Mouse (Mus musculus) bone marrow, adult 2 months (tissue): ENCODE measurements around the gene Lsm4. TPM values are rescaled to one million over a fixed set of nuclear protein-coding genes. Genes with fewer than 3 reads are reported as not detected.
A peak's percentile ranks its signal among the peaks of the same experiment; 100 is the strongest.

ENCODE experiments used
- H3K27ac ChIP-seq: fragments of 200-500 bp; 2 replicates; pipeline ENCODE4 v1.5.1; 2012; ENCODE audit warnings: low read depth, mild to moderate bottlenecking, control low read depth, inconsistent platforms, low read length; ENCODE audit not compliant: control insufficient read depth, poor library complexity, insufficient read depth
- H3K4me1 ChIP-seq: fragments of 200-500 bp; 2 replicates; pipeline ENCODE4 v1.6.1; 2011; ENCODE audit warnings: low read length; ENCODE audit not compliant: control insufficient read depth, insufficient read depth
- H3K4me3 ChIP-seq: fragments of 200-500 bp; replicated peaks from 2 replicates; pipeline ENCODE3; 2011; ENCODE audit warnings: mild to moderate bottlenecking, low read depth, low read length, control low read depth; ENCODE audit not compliant: control insufficient read depth
- CTCF ChIP-seq: fragments of 200-500 bp; IDR thresholded peaks from 2 replicates; pipeline ENCODE4 v1.5.1; 2011; ENCODE audit warnings: low read length, control low read depth; ENCODE audit not compliant: control insufficient read depth, insufficient read depth
- POLR2A ChIP-seq: fragments of 200-500 bp; IDR thresholded peaks from 2 replicates; pipeline ENCODE4 v1.6.1; 2011; ENCODE audit warnings: low read depth, mild to moderate bottlenecking, control low read depth, low read length, borderline replicate concordance; ENCODE audit not compliant: control insufficient read depth
- WGBS: fragments of 180-500 bp; shearing (Covaris S2); methylation state at CpG from one replicate; pipeline ENCODE4 v1.1.7; 2018; 5-methylcytosine and 5-hydroxymethylcytosine counted together
- polyA plus RNA-seq: library from polyadenylated mRNA; stranded (reverse); fragments of >200 nt; gene quantifications from 2 replicates; pipeline ENCODE4 v1.2.4, GENCODE M21; 2011; ENCODE audit warnings: low replicate concordance; ENCODE audit not compliant: missing spikeins, insufficient read depth, insufficient read length

The Lsm4 gene
- polyA plus RNA-seq, 1 experiment = 119 TPM

- no peak for TF ChIP-seq CTCF
- no peak for TF ChIP-seq POLR2A
- WGBS = 87% methylated on average over 40 of the region's 40 CpGs
- Histone ChIP-seq H3K4me1 (no peaks in the 10 kb centered on the region), H3K4me3 (no peak overlapping the region), H3K27ac (no peak overlapping the region)
These were observed 43.7 kb downstream of the Lsm4 start for GRCm38 (mm10) chr8:70716521-70717400.

GRCm38 (mm10) chr8:70718297-70718696, 45.2 kb downstream of the Lsm4 start, which contains the start of gene Gm3336:
Gene Gm3336 (plus strand): TSS chr8:70718543.
- H3K4me1 ChIP-seq = no peaks in the 10 kb centered on the region
- WGBS = 2% methylated on average over 19 of the region's 19 CpGs
- H3K27ac ChIP-seq = no peak within 1 kb of the TSS; the same call in 1 of the 2 replicates
- TF ChIP-seq POLR2A (no peak; the same call in 1 of the 2 replicates), CTCF (peak; percentile 78)
- H3K4me3 ChIP-seq = no peak within 1 kb of the TSS

- Histone ChIP-seq H3K4me3 (no peak overlapping the region), H3K27ac (no peak overlapping the region), H3K4me1 (no peaks in the 10 kb centered on the region)
- TF ChIP-seq CTCF (no peak), POLR2A (no peak)
- 21% methylated on average over 9 of the region's 9 CpGs for WGBS
These were observed 46.8 kb downstream of the Lsm4 start for GRCm38 (mm10) chr8:70719796-70720270.

- no peak overlapping the region for H3K27ac ChIP-seq
- TF ChIP-seq POLR2A (no peak), CTCF (peak; percentile 96)
- 8% methylated on average over 3 of the region's 3 CpGs for WGBS
- no peak overlapping the region for H3K4me3 ChIP-seq
- H3K4me1 ChIP-seq = no peaks in the 10 kb centered on the region
These were observed 47.7 kb downstream of the Lsm4 start for GRCm38 (mm10) chr8:70720739-70721138.

GRCm38 (mm10) chr8:70721601-70722000, 48.6 kb downstream of the Lsm4 start:
- H3K4me3 ChIP-seq = no peak overlapping the region
- TF ChIP-seq CTCF = no peak
- TF ChIP-seq POLR2A = no peak
- no peak overlapping the region for H3K27ac ChIP-seq
- 86% methylated on average over 8 of the region's 8 CpGs for WGBS
- H3K4me1 ChIP-seq = no peaks in the 10 kb centered on the region

GRCm38 (mm10) chr8:70723486-70724210, 50.6 kb downstream of the Lsm4 start, which contains the start of gene Pde4c:
Gene Pde4c (plus strand): TSS chr8:70723720.
- Histone ChIP-seq H3K4me1 (no peaks in the 10 kb centered on the region), H3K27ac (no peak within 1 kb of the TSS), H3K4me3 (no peak within 1 kb of the TSS)
- no peak for TF ChIP-seq CTCF
- TF ChIP-seq POLR2A = no peak
- 68% methylated on average over 7 of the region's 7 CpGs for WGBS

- H3K4me3 ChIP-seq = no peak overlapping the region
- no peak overlapping the region for H3K27ac ChIP-seq
- H3K4me1 ChIP-seq = no peaks in the 10 kb centered on the region
- WGBS = 87% methylated on average over 12 of the region's 12 CpGs
- TF ChIP-seq CTCF = no peak
These were observed 51.2 kb downstream of the Lsm4 start for GRCm38 (mm10) chr8:70724216-70724615.

GRCm38 (mm10) chr8:70725792-70726447, 52.9 kb downstream of the Lsm4 start:
- peaks cover 2% of the 10 kb centered on the region; the same call in 1 of the 2 replicates for H3K4me1 ChIP-seq
- no peak overlapping the region for H3K27ac ChIP-seq
- TF ChIP-seq POLR2A = no peak
- no peak for TF ChIP-seq CTCF
- H3K4me3 ChIP-seq = no peak overlapping the region
- 35% methylated on average over 14 of the region's 14 CpGs for WGBS
